Mouse (Mus musculus) cerebellum, adult 11-12 months (tissue): ENCODE results near the gene Ltbp4.

Experiments
- DNase-seq: peaks from one replicate; pipeline ENCODE4 v3.0.0; 2022

Gene Ltbp4

DNA sequence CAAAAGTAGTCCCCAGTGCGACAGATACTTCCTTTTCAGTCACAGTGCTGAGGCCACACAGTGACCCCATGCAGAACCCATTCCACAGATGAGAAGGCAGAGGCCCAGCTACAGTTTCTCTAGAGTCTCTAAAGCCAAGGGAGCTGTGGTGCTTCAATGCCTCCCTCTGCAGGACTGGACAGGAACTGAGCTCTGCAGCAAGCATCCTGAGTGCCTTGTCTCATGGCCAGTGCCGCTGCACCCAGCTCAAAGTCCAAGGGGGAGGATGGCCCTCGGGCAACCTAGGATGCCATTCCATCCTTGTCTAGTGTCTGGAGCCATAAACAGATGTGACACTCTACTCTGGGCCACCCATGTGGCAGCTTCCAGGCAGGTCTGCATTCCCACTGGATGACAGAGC lies 81.8 kb downstream of the Ltbp4 start:
- peak; percentile 54 for DNase-seq
